Mouse (Mus musculus) heart, embryonic 16.5 days (tissue): ENCODE results near the gene Aox4. TPM values are rescaled to one million over a fixed set of nuclear protein-coding genes. Genes with fewer than 3 reads are reported as not detected.

Experiments
- ATAC-seq: fragments of 200-750 bp; cut with Nextera tagmentation; replicated peaks from 2 replicates; pipeline ENCODE4 v1.8.0; 2017; ENCODE audit warnings: moderate number of reproducible peaks; ENCODE audit not compliant: insufficient read depth, low FRiP score; ENCODE audit errors: extremely low read depth
- H3K27ac ChIP-seq: fragments of 300-500 bp; sonication (generic); 2 replicates; pipeline ENCODE4 v1.5.1; 2014; ENCODE audit warnings: mild to moderate bottlenecking, low read length, control low read depth, moderate library complexity
- H3K27me3 ChIP-seq: fragments of 300-500 bp; sonication (generic); 2 replicates; pipeline ENCODE4 v1.6.1; 2014; ENCODE audit warnings: low read length, mixed read lengths; ENCODE audit not compliant: control insufficient read depth, insufficient read depth
- H3K36me3 ChIP-seq: fragments of 300-500 bp; sonication (generic); 2 replicates; pipeline ENCODE4 v1.6.1; 2014; ENCODE audit not compliant: control insufficient read depth, insufficient read depth
- H3K4me1 ChIP-seq: fragments of 300-500 bp; sonication (generic); 2 replicates; pipeline ENCODE4 v1.6.1; 2014; ENCODE audit warnings: low read length, mixed read lengths; ENCODE audit not compliant: control insufficient read depth, insufficient read depth
- H3K4me2 ChIP-seq: fragments of 300-500 bp; sonication (generic); 2 replicates; pipeline ENCODE4 v1.6.1; 2014; ENCODE audit warnings: low read depth, mild to moderate bottlenecking, control low read depth, low read length
- H3K4me3 ChIP-seq: fragments of 300-500 bp; sonication (generic); 2 replicates; pipeline ENCODE4 v1.5.1; 2014; ENCODE audit warnings: mild to moderate bottlenecking, control low read depth, low read length
- H3K9ac ChIP-seq: fragments of 300-500 bp; sonication (generic); 2 replicates; pipeline ENCODE4 v1.6.1; 2014; ENCODE audit warnings: low read length, control low read depth
- H3K9me3 ChIP-seq: fragments of 300-500 bp; sonication (generic); replicated peaks from 2 replicates; pipeline ENCODE4 v1.6.1; 2016; ENCODE audit warnings: low read length; ENCODE audit not compliant: control insufficient read depth
- WGBS: fragments of 180-500 bp; shearing (Covaris S2); extraction: QIAGEN DNeasy Blood & Tissue Kit; methylation state at CpG from one replicate; pipeline ENCODE4 v1.1.7; 2014; 5-methylcytosine and 5-hydroxymethylcytosine counted together
- polyA plus RNA-seq: library from polyadenylated mRNA; unstranded; fragments of >200 nt; fragmentation: Nextera tagmentation; extraction: Ambion mirVana; gene quantifications from 2 replicates; pipeline ENCODE4 v1.2.1, GENCODE M21; 2015

Gene Aox4
- polyA plus RNA-seq, 1 experiment from 2014 or later = 0.30 TPM

DNA sequence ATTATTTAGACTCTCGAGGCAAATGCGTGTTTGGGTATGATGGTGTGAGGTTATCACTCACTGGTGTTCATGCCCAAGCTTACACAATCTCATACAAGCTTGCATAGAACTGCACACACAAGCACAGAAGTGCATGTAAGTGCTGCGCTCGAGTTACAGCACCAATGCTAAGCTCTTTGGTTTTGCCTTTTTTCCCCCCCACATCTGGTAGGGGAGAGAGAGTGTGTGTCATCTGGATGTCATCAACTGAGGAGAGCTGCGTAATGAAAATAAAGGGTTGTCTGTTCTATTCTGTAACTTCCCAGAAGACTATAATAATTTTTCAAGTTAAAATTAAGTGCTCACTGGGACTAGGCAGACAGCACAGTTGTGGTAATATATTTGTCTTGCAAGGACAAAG lies 3.6 kb downstream of the Aox4 start:
- H3K9ac ChIP-seq = no peak overlapping the region
- no peak for ATAC-seq
- H3K9me3 ChIP-seq = no peaks in the 10 kb centered on the region
- no peak overlapping the region for H3K27ac ChIP-seq
- 69% methylated on average over 5 of the region's 5 CpGs for WGBS
- no peaks in the 10 kb centered on the region for H3K36me3 ChIP-seq
- H3K4me2 ChIP-seq = no peak overlapping the region
- peaks cover 2% of the 10 kb centered on the region; the same call in 1 of the 2 replicates for H3K27me3 ChIP-seq
- no peak overlapping the region for H3K4me3 ChIP-seq
- no peaks in the 10 kb centered on the region for H3K4me1 ChIP-seq

DNA sequence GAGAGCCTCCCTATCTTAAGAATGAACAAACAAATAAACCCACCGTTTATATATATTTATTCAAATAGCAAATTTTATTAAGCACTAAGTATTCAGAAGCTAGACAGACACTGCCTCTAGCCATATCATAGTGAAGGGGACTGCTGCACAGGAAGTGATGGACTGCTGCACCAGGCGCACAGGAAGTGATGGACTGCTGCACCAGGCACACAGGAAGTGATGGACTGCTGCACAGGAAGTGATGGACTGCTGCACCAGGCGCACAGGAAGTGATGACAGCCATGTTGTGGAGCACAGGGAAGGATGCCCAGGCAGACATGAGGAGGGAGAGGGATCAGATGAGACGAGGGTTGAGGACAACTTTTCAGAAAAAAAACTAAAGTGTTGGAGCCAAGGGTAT lies 5.2 kb downstream of the Aox4 start:
- Histone ChIP-seq H3K4me3 (no peak overlapping the region), H3K36me3 (no peaks in the 10 kb centered on the region), H3K9me3 (no peaks in the 10 kb centered on the region), H3K27ac (no peak overlapping the region), H3K4me1 (no peaks in the 10 kb centered on the region), H3K27me3 (peaks cover 2% of the 10 kb centered on the region; the same call in 1 of the 2 replicates), H3K4me2 (no peak overlapping the region), H3K9ac (no peak overlapping the region)
- no peak for ATAC-seq
- 91% methylated on average over 4 of the region's 4 CpGs for WGBS

- H3K4me3 ChIP-seq = no peak overlapping the region
- WGBS = 80% methylated on average over 7 of the region's 7 CpGs
- no peak overlapping the region for H3K9ac ChIP-seq
- peaks cover 2% of the 10 kb centered on the region; the same call in 1 of the 2 replicates for H3K4me1 ChIP-seq
- H3K27me3 ChIP-seq = peaks cover 2% of the 10 kb centered on the region; the same call in 1 of the 2 replicates
- H3K36me3 ChIP-seq = no peaks in the 10 kb centered on the region
- H3K4me2 ChIP-seq = no peak overlapping the region
- no peak overlapping the region for H3K27ac ChIP-seq
- ATAC-seq = no peak
- no peaks in the 10 kb centered on the region for H3K9me3 ChIP-seq
Observed at GRCm38 (mm10) chr1:58215956-58216532, 5.8 kb downstream of the Aox4 start.

DNA sequence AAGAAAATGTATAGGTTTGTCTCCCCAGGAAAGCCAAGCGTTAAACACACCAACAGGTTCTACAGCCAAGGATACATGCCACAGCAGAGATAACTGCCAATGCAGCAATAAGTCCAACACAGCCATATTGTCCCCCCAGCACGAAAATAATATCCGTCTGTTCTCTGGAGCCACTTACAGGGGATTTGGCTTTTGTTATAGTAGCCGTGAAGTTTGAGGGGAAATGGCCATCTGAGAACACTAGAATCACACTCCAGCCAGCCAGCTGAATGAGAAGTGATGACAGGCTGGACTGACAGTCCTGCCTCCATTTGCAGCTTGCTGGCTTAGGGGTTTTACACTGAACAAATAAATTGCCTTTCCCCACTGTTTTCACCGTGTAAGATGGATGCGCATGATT lies 10.9 kb downstream of the Aox4 start:
- Histone ChIP-seq H3K27me3 (peaks cover 2% of the 10 kb centered on the region; the same call in 1 of the 2 replicates), H3K4me2 (peak overlapping the region; percentile 18; the same call in 1 of the 2 replicates), H3K4me1 (peaks cover 7% of the 10 kb centered on the region; the same call in 1 of the 2 replicates), H3K4me3 (no peak overlapping the region), H3K36me3 (no peaks in the 10 kb centered on the region), H3K27ac (no peak overlapping the region), H3K9me3 (no peaks in the 10 kb centered on the region), H3K9ac (no peak overlapping the region)
- ATAC-seq = no peak
- WGBS = 35% methylated on average over 6 of the region's 6 CpGs

DNA sequence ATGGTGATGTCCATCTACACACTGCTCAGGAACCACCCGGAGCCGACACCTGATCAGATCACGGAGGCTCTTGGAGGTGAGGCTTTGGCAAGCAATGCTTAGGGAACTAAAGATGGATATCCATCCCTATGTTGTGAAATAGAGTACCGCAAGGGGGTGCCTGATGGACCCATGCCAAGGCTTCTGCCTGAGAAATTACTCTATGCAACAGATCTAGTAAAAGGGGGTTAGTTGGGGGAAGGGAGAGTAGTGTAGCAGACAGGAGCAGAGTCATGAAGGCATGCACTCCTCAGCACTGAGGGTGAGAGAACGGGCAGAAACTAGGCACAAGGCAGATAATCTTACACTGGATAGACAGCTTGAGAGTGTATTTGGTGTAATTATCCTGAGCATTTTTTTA lies 11.7 kb downstream of the Aox4 start:
- no peak overlapping the region for H3K4me3 ChIP-seq
- no peak for ATAC-seq
- H3K27ac ChIP-seq = no peak overlapping the region
- peaks cover 2% of the 10 kb centered on the region; the same call in 1 of the 2 replicates for H3K27me3 ChIP-seq
- H3K9me3 ChIP-seq = no peaks in the 10 kb centered on the region
- peaks cover 7% of the 10 kb centered on the region; the same call in 1 of the 2 replicates for H3K4me1 ChIP-seq
- WGBS = 62% methylated on average over 5 of the region's 5 CpGs
- H3K4me2 ChIP-seq = no peak overlapping the region
- no peaks in the 10 kb centered on the region for H3K36me3 ChIP-seq
- no peak overlapping the region for H3K9ac ChIP-seq

GRCm38 (mm10) chr1:58228086-58228485 lies 17.9 kb downstream of the Aox4 start:
- Histone ChIP-seq H3K9ac (no peak overlapping the region), H3K9me3 (no peaks in the 10 kb centered on the region), H3K4me1 (peaks cover 2% of the 10 kb centered on the region; the same call in 1 of the 2 replicates), H3K36me3 (no peaks in the 10 kb centered on the region), H3K27ac (no peak overlapping the region), H3K27me3 (no peaks in the 10 kb centered on the region), H3K4me3 (no peak overlapping the region), H3K4me2 (no peak overlapping the region)
- no peak for ATAC-seq
- WGBS = 68% methylated on average over 6 of the region's 6 CpGs

- no peak overlapping the region for H3K9ac ChIP-seq
- no peaks in the 10 kb centered on the region for H3K9me3 ChIP-seq
- no peaks in the 10 kb centered on the region for H3K27me3 ChIP-seq
- no peak for ATAC-seq
- no peak overlapping the region for H3K4me2 ChIP-seq
- H3K4me1 ChIP-seq = peaks cover 2% of the 10 kb centered on the region; the same call in 1 of the 2 replicates
- H3K4me3 ChIP-seq = no peak overlapping the region
- H3K27ac ChIP-seq = no peak overlapping the region
- no peaks in the 10 kb centered on the region for H3K36me3 ChIP-seq
Observed at GRCm38 (mm10) chr1:58228916-58229315, 18.7 kb downstream of the Aox4 start.

- Histone ChIP-seq H3K9ac (no peak overlapping the region), H3K4me2 (no peak overlapping the region), H3K9me3 (no peaks in the 10 kb centered on the region), H3K27ac (no peak overlapping the region), H3K36me3 (no peaks in the 10 kb centered on the region), H3K27me3 (no peaks in the 10 kb centered on the region), H3K4me3 (no peak overlapping the region), H3K4me1 (peaks cover 2% of the 10 kb centered on the region; the same call in 1 of the 2 replicates)
- 77% methylated on average over 4 of the region's 4 CpGs for WGBS
- ATAC-seq = no peak
Observed at GRCm38 (mm10) chr1:58229774-58230173, 19.6 kb downstream of the Aox4 start.

DNA sequence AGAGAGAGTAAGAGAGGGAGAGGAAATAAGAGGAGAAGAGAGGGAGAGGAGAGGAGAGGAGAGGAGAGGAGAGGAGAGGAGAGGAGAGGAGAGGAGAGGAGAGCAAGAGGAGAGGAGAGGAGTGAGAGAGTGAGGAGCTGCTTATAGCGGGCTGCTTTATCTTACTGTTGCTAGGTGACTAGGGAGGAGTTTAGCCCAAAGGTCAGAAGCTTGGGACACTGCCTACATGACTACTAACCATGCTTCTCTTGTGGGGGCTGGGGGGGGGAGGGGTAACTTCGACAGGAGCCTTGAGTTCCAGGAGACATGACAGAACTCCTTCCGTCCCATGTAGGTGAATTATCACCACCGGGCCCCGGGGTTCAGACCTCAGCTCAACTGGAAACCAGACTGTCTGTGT lies 20.3 kb downstream of the Aox4 start:
- H3K9me3 ChIP-seq = no peaks in the 10 kb centered on the region
- no peak overlapping the region for H3K4me2 ChIP-seq
- WGBS = 36% methylated on average over 5 of the region's 5 CpGs
- no peak for ATAC-seq
- no peak overlapping the region for H3K27ac ChIP-seq
- no peaks in the 10 kb centered on the region for H3K27me3 ChIP-seq
- no peaks in the 10 kb centered on the region for H3K36me3 ChIP-seq
- no peak overlapping the region for H3K9ac ChIP-seq
- peaks cover 2% of the 10 kb centered on the region; the same call in 1 of the 2 replicates for H3K4me1 ChIP-seq
- H3K4me3 ChIP-seq = no peak overlapping the region
